Mouse (Mus musculus): ENCODE data around the gene Ubald2.
"Not testable (repeated sequence)": the region's sequence is repeated elsewhere in the genome, so short reads cannot be mapped to it uniquely, and the experiment has no call there.

The Ubald2 gene

DNA sequence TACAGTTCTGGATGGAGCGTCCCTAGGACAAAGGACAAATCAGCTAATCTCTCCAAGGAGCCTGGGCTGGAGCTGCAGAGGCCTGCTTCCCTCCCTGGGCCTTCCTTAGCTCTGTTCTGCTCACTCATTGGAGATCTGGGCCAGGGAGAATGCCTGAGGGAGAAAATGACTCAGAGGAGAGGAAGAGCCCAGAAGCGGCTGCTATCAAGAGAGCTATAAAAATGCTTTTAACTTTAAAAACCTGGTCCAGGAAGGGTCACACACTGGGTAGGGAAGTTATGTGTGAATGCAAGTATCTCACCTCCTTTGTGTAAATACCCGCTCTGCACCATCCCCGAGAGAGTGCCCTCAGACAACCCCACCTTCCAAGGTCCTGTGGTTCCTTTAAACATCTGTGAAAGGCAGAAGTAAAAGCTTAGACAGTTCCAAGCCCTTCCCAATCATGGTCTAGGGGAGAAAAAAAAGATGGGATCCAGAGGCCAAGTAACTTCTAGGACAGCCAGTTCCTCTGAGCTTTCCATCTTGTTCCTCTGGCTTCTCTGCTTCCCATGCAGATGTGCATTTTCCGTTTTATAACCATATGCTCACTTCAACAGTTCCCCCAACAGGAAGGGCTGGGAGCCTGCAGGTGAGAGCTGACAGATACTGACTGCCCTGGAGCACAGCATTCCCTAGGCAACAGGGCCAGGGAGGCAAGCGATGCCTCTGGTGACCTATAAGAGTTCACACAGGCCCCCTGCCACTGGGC, 17.5 kb upstream of the Ubald2 start:
- no peak for DNase-seq

DNA sequence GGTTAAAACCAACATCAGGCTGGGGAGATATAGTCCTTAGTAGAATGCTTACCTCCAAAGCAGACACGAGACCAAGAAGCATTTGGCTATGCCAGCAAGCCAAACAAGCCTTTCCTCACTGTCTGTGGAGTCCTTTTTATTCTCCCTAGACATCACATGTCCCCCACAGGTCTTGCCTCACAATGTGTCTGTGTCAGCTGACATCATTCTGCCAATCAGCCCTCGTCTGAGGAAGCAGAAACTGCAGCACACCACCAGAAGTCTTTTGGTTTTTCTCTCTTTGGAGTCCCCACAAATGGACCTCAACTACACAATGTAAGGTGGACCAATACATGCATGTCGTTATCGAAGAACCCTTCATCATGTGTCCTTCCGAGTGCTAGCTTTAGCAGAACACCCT, 16.8 kb upstream of the Ubald2 start:
- no peak for DNase-seq

DNA sequence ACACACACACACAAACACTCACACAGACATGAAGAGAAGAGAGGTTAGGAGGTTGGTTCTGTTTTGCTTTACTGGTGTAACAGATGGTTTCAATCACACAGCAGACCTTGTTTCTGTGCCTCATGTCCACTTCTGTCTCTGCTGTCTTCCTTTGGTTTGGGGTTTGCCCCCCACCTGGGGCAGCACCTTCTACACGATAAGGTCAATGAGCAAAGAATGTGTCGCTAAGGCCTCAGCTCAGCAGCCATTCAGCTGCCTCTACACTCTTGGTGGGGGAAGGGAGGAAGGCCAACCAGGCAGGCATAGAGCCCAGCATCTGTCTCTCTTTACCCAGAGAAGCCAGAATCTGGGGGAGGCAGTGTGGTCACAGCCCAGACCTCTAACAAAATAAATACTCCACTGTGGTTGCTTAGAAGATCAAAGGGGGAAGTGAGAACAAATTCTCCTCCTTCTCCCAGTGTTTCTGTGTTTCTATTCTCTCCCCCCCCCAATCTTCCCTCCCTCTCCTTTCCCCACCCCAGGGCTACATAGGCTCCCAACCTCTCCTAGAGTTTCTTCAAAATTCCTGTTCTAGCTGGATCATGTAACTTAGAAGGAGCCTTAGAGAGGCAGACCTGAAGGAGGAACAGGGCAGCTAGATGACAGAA, 15.6 kb upstream of the Ubald2 start:
- DNase-seq: no peak

DNA sequence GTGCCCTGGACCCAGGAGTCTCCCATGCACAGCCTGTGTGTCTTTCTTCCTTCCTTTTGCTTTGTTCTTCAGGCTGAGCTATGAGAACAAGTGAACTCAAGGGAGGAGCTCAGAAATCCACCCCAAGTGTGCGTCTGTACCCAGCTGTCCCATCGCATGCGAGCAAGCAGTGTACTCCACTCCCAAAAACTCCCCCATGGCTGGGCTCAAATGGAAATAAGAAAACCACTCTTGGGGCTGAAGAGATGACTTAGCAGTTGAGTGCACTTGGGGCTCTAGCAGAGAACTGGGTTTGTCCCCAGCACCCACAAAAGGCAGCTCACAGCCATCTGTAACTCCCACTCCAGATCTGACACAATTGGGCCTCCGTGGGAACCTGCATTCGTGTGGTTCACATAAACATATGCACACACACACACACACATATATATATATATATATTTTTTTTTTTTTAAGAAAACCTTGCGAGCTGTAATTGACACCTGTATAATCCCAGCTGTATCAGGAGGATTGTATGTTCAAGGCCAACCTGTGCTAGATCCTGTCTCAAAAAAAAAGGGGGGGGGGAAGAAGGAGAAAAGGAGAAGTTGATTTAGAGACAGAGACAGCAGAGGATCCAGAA, 14.9 kb upstream of the Ubald2 start:
- DNase-seq: no peak

DNA sequence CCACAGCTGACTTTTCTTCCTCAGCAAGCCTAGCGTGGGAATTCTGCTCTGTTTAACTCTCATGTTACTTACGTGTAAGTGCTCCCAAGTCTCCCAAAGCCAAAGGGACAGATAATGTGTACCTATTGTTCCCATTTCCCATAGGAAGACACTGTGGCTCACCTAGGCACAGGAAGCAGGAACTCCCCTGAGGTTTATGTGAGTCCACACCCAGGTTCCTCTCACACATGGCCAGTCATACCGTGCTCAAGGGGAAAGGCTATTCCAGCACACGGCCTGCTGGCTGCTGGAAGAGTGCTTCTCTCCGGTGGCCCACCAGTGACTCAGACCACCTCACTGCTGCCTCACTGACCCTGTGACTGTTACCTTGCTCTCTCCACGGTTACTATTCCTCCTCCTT, 12.8 kb upstream of the Ubald2 start:
- DNase-seq: no peak

DNA sequence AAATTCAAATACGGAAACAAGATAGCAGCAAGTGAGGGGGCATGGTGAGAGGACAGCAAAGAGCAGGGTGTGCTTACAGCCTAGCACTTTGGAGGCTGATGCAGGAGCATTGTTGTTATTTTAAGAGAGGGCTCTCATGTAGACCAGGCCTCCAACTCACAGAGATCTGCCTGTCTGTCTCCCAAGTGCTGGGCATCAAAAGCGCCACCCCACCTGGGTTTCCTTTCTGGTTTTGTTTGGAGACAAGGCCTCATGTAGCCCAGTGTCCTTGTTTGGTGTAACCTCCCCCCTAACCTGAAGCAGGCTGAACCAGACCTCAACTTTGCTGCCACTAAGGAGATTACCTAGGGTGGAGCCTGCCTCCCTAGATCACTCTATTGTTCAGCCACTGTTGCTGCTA, 11.3 kb upstream of the Ubald2 start:
- no peak for DNase-seq

DNA sequence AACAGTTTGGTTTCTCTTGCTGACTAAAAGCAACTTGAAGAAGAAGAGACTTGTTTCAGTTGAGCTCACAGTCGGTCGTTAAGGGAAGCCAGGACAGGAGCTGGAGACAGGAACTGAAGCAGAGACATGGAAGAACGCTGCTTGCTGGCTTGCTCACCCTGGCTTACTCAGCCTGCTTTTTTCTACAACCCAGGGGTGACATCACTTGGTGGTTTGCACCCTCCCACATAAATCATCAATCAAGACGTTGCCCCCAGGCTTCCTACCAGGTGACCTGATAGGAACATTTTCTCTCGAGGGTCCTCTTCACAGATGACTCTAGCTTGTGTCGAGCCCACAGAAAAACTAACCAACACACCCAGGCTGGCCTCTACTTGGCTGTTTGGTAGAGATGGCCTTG, 10.7 kb upstream of the Ubald2 start:
- no peak for DNase-seq

DNA sequence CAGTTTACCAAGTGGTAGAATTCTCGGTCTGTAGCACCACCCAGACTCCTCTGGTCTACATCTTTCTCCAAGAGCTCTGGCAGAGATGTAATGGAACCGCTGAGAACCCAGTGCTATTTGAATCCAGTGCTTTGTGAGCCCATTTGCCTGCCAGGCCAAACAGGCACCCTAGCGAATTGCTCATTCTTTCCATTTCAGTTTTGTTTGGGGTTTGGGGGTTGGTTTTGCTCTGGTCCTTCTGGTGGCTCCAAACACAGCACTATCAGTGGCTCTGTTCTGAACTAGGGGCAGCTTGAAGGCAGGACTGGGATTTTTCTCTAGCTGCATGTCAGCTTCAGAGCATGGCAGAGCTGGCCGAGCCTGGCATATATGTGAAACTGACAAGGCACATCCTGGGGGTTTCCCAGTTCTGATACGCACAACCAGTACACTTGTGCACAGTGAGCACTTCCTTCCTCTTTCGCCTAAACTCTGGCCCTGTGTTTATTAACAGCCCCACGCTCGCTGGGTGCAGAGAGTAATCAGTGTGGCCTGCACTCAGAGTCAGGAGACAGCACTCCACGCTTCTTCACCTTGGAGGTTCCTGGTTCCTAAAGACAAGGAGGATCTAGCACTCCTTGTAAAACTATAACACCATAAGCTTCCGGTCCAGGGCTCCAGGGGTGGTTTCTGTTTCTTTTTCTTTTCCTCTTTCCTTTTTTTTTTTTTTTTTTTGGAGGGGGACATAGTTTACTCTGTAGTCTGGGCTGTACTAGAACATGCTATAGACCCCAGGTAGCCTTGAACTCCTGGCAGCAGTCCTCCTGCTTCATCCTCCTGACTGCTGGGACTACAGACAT, 9.9 kb upstream of the Ubald2 start:
- DNase-seq: no peak

DNA sequence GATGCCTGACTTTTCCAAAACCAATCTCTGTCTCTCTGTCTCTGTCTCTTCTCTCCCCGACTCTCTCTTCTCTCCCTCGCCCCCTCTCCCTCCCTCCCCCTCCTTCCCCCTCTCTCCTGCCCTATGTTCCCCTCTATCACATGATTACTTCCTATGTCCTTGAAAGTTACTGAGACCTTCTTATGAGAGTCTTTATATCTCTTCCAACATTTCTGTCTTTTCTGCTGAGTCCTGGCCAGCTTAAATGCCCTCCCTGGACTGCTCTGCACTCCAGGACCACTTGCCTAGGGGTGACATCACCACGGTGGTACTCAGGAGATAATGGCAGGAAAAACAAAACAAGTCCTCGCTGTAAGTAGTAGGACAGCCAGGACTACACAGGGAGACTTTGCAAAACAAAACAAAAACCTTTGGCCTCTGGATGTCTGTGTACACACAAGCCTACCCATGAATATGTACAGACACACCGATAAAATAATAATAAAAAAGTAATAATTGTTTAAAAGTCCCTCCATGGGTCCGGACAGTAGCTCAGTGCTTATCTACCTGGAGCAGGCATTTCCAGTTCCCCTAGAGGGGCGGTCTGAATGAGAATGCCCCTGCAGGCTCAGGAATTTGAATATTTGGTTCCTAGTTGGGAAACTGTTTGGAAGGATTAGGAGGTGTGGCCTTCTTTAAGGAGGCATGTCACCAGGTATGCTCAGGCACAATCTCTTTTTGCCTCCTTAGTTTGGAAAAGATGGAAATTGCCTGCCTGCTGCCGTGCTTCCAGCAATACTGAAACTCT, 9.1 kb upstream of the Ubald2 start:
- DNase-seq: no peak

DNA sequence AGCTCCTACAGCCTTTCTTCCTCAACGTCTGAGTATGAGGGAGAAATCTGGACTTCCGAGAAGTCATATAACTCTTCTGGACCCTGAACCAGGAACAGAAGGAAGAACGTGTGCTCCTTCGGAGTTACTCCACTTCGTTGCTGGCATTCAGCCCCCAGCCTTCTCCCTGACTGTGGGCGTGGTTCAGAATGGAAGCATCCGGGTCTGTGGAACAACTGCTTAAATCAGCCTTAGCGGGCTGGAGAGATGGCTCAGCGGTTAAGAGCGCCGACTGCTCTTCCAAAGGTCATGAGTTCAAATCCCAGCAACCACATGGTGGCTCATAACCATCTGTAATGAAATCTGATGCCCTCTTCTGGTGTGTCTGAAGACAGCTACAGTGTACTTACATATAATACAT, 7.6 kb upstream of the Ubald2 start:
- not testable (repeated sequence) for DNase-seq

DNA sequence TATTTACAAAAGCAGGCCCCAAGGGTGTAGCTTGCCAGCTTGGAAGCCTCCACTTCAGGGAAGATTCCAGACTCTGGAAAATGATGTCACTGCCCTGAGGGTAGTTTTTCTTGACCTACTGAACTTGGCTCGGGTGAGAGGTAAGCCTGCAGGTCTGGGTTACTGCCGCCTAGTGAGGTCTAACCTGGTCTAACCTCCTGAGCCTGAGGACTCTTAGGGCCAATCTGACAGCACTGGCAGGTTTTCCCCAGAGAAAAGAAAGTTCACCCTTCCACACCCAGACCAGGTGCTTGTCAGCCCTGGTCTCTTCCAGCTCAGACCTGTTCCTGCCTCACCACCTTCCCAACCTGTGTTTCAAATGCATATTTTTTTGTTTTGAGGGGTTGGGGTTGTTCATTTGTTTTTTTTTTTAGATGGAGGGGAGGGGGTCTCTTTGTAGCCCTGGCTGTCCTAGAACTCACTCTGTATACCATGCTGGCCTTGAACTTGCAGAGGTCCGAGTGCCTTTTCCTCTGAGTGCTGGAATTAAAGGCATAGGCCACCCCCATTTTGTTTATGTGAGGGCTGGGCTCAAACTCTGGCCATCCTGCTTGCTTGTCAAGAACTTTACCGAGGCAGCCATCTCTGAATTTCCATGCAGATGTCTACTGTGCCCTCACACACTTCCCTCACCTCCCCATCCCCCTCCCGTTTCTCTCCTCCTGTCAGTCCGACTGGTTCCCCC, 6.9 kb upstream of the Ubald2 start:
- DNase-seq: no peak

DNA sequence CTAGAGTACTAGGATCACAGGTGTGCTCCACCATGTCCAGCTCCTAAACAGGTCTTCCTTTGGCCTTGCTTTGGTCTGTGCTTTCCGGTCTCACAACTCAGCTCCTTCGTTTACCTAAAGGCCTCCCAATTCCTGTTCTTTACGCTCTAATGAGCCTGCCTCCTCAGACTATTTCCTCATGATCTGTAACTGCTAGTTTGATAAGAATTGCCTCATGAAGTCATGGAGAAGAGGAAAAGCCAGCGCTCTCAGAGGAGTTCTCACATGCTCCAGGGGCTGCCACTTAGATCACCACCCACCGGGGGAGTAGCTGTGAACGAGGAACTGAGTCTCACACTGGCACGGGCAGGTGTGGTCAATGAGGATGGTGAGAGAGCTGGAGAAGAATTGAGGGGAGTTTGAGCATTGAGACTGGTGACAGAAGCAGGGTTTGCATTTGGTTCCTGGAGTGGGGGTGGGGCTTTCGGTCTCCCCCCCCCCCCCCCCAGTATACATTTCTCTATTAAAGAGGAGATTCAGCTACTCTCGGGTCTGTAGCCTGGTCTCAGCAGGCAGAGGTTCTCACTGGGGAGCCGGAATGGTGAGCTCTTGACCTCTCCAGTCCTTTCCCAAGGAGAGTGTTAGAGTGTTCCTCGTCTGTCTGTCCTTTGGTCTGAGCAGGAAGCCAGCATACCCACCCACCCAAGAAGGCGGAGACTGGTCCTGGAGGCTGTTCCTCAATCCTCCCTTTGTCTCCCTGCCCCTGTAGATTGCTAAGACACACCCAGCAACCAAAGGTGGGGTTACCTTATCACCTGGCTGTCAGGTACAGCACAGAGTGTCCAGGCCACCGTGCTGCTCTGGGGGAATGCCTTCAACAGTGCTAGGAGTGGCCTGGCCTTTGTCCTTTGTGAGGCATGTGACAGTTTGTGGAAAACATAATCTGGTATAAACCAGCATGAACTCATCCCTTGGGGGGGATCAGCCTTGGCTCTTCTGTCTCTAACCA, 4.7 kb upstream of the Ubald2 start:
- no peak for DNase-seq

DNA sequence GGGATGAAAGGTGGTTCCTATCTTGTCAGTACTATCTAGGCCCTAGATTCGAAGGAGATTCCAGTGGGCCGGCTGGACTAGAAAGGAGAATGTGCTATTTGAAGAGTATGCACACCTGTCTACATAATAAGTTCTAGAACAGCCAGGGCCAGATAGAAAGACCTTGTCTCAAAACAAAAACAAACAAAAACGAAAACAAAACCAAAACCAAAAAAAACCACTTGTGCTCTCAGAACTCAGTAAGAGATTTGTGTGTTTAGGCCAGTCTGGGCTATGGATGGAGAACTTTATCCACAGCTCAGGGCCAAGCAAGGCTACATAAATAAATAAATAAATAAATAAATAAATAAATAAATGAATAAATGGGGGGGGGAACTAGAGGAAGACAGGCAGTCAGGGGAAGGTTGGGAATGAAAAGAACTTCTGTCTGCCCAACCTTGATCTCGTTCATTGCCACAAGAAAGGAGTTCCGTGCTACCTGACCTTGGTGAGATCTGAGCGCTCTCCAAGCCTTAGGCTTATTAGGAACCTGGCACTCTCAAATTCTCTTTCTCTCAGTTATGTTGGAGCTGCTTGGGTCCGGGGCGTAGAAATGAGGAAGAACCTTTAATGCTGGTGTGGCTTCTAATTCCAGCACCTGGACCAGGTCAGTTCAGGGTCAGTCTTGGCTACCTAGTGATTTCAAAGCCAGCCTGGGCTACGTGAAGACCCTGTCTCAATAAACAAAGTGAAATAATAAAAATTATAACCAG, 3.9 kb upstream of the Ubald2 start:
- no peak for DNase-seq

DNA sequence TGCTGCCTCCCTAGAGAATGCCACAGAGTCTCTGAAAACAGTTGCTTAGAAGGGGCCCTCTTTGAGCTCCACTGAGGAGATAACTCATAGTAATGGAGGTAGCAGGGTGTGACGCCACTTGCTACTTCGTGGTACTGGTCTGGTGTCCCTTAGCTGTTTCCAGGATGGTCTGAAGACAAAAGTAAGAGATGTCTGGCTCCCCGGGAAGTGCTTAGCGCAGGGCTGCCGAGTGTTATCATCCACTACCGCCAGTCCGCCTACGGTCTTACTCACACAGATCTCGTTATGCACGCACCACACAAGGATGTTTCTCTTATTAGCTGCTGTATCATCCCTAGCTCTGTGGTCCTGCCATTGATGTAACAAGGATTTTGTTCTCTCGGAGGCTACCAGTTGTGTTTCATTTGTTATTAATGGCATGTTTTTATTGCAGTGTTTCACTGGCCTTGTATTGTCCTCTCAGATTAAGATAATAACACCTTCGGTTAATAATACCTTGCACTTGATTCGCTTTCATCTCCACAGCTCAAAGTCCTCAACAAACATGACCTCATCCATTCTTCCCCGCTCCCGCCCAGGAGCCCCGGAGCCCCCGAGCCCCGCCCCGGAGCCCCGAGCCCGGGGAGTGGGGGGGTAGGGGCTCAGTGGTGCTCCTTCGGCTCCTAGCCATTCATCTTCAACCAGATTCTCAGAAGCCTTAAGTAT, 3.0 kb upstream of the Ubald2 start:
- DNase-seq: no peak

DNA sequence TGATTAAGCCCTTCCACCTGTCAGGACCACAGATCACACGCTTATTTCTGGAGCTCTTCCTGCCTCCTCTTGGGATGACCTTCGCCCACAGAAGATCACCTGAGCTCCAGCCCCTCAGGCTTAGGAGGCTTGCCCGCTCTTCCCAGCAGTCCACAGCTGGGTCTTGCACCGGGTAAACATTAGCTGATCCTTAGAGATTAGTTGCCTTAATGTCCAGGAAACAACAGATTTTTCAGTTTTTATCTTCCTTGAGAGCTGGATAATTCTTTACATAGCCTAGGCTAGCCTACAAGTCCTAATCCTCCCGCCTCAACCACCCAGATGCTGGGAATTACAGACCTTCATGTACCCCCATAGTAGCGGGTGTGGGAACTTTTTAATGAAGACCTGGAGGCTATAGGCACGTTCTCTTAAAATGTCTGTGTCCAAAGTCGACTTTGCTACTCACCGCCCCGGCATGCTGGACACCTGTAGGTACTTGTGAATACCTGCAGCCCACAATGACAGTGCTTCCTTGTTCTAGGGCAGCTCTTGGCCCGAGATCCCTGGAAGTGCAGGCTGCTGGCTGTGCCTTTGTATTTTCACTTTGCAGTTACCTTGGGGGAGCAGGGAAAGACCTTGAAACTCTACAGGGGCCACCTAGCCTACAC, 2.3 kb upstream of the Ubald2 start:
- no peak for DNase-seq

DNA sequence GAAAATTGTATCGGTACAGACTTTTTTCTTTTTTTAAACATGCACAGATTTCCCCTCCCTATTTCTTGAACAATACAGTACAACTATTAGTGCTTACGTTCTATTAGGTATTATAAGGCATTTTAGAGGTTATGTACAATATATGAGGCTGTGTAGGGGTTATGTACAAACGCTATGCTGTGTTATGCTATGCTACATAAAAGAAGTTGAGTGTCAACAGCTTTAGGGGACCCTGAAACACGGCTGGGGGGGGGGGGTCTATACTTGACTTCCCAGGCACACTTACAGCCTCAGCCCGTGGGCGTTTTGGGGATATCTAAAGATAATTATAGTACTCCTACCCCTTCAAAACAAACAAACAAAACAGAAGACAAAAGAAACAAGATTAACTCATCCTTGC, 1.8 kb upstream of the Ubald2 start:
- DNase-seq: no peak

DNA sequence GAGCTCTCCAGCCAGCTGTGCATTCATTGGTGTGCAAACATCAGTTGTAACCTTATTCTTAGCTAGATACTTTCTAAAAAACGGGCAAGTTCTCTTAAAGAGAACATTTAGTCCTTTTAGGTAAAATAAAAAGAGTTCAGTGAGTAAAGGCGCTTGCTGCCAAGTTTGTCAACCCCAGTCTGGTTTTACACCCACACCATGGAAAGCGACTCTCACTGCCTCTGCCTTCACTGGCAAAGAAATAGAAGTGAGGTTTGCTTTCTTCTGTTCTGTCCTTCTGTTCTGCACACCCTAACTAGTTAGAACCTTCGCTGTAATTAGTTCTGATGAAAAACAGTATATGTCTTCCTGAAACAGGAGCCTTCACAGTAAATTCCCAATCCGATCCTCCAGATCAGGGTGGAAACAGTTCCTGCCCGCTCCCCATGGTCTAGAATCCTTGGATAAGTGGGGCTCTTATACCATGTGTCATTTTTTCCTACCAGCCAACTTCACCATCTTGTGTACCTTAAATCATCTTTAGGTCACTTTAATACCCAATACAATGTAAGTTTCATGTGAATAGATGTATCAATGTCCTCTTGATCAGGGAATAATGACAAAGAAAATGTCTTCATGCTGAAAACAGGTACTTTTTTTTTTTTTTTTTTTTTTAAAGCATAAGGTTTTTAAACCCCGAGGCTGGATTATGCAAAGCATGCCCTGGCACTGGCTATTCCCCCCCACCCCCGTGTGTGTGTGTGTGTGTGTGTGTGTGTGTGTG, 1.1 kb upstream of the Ubald2 start:
- no peak for DNase-seq

Data from cerebellum, adult 11-12 months (tissue).